Comparison of ENCODE assay signal across 9 mouse cellular contexts in the genomic region with DNA sequence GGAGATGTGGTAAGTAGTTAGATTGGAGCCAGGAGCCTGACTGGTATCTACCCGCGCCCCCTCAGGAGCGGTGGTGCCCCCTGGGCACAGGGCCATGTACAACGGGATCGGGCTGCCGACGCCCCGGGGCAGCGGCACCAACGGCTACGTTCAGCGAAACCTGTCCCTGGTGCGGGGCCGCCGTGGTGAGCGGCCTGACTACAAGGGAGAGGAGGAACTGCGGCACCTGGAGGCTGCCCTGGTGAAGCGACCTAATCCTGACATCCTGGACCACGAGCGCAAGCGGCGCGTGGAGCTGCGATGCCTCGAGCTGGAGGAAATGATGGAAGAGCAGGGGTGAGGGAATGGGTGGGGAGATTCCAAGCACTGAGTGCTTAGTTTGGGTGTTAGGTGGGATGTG. TPM values are rescaled to one million over a fixed set of nuclear protein-coding genes. Genes with fewer than 3 reads are reported as not detected.
A peak's percentile ranks its signal among the peaks of the same experiment; 100 is the strongest.
DNase-seq lines count a peak whose midpoint lies in the region; ATAC-seq and TF ChIP-seq lines count a peak whose summit lies in the region.
"Had no signal": no experiment of that assay in that cellular context is flagged by ENCODE, and none has a peak within 500 bp of the region (broad histone marks: within the 10 kb centered on the region; RNA-seq: fewer than 3 reads in every experiment).

No protein-coding gene starts in this region.

- TF ChIP-seq POLR2A in testis, adult 2 months (IDR thresholded peaks at IDR 0.05; ENCODE audit: control insufficient read depth, low read depth, low read length), result no peak

- H3K36me3 ChIP-seq in hindbrain, embryonic 16.5 days (ENCODE audit: control insufficient read depth, insufficient read depth, low read length), result peaks cover 30% of the 10 kb centered on the region
- H3K36me3 ChIP-seq in liver, embryonic 15.5 days (replicated peaks), result peaks cover 53% of the 10 kb centered on the region
- H3K36me3 ChIP-seq in testis, adult 2 months (ENCODE audit: control insufficient read depth, insufficient read depth, low read length), result peaks cover 8% of the 10 kb centered on the region

- peak; percentile 69 for DNase-seq in cerebellum, adult 11-12 months
- peak; percentile 47 for DNase-seq in urinary bladder, postnatal 14 days (ENCODE audit: low spot score)
- no peak for DNase-seq in urinary bladder, postnatal 25 days (ENCODE audit: low spot score)
- DNase-seq in layer of hippocampus, postnatal 25 days (ENCODE audit: extremely low spot score in 1 of 2, low spot score in 1 of 2), result no peak

- no peaks in the 10 kb centered on the region for H3K27me3 ChIP-seq in hindbrain, embryonic 16.5 days (replicated peaks; ENCODE audit: control insufficient read depth, insufficient read depth, low read length)
- no peaks in the 10 kb centered on the region for H3K27me3 ChIP-seq in liver, embryonic 15.5 days
- H3K27me3 ChIP-seq in testis, adult 2 months (ENCODE audit: control insufficient read depth, insufficient read depth, low read length), result no peaks in the 10 kb centered on the region

- peak overlapping the region; percentile 13; the same call in 1 of the 2 replicates for H3K4me2 ChIP-seq in hindbrain, embryonic 16.5 days (ENCODE audit: low read length)
- H3K4me2 ChIP-seq in liver, embryonic 15.5 days, result peak overlapping the region; percentile 13; the same call in 1 of the 2 replicates

- TF ChIP-seq CTCF in testis, adult 2 months (IDR thresholded peaks at IDR 0.05; ENCODE audit: control insufficient read depth, insufficient read depth, insufficient replicate concordance, low read depth, low read length), result peak; percentile 2; the same call in 1 of the 2 replicates

- H3K9ac ChIP-seq in hindbrain, embryonic 16.5 days (ENCODE audit: low read depth, low read length), result 0 out of 2 replicates have a peak overlapping the region, but pooled peaks have one; percentile 5
- H3K9ac ChIP-seq in liver, embryonic 15.5 days, result no peak overlapping the region

- H3K4me3 ChIP-seq in hindbrain, embryonic 16.5 days (ENCODE audit: low read length), result no peak overlapping the region
- no peak overlapping the region for H3K4me3 ChIP-seq in liver, embryonic 15.5 days (replicated peaks)
- H3K4me3 ChIP-seq in testis, adult 2 months (ENCODE audit: control insufficient read depth, low read depth, low read length), result peak overlapping the region; percentile 75

- no peak overlapping the region for H3K27ac ChIP-seq in hindbrain, embryonic 16.5 days (ENCODE audit: low read depth, low read length)
- H3K27ac ChIP-seq in liver, embryonic 15.5 days (replicated peaks), result no peak overlapping the region
- no peak overlapping the region; the same call in 1 of the 2 replicates for H3K27ac ChIP-seq in testis, adult 2 months (ENCODE audit: control insufficient read depth, insufficient read depth, low read depth, low read length)

- H3K9me3 ChIP-seq in hindbrain, embryonic 16.5 days (ENCODE audit: control insufficient read depth, low read length), result no peaks in the 10 kb centered on the region
- no peaks in the 10 kb centered on the region for H3K9me3 ChIP-seq in liver, embryonic 15.5 days (replicated peaks)

- WGBS in hindbrain, embryonic 16.5 days, result 78% methylated on average over 25 of the region's 25 CpGs
- 79% methylated on average over 25 of the region's 25 CpGs for WGBS in liver, embryonic 15.5 days (ENCODE audit: insufficient replicate concordance)

- ATAC-seq in cerebellum, adult (ENCODE audit: insufficient number of reproducible peaks, low FRiP score, low TSS enrichment), result no peak
- no peak for ATAC-seq in hindbrain, embryonic 16.5 days
- ATAC-seq in liver, embryonic 15.5 days (ENCODE audit: insufficient read depth), result no peak

- H3K4me1 ChIP-seq in hindbrain, embryonic 16.5 days (ENCODE audit: control insufficient read depth, insufficient read depth, low read depth, low read length), result peaks cover 31% of the 10 kb centered on the region
- peaks cover 38% of the 10 kb centered on the region for H3K4me1 ChIP-seq in liver, embryonic 15.5 days (replicated peaks)
- peaks cover 4% of the 10 kb centered on the region for H3K4me1 ChIP-seq in testis, adult 2 months (ENCODE audit: control insufficient read depth, insufficient read depth, low read length)

RNA-seq across cellular contexts. Expression of gene Srrm2, which starts 16.5 kb away (rescaled TPM):
- 410 and 420 TPM in 2 replicates for polyA plus RNA-seq in hindbrain, embryonic 16.5 days (2015; fragmentation: Nextera tagmentation; extraction: Ambion mirVana)
- 167 and 170 TPM in 2 replicates for polyA plus RNA-seq in liver, embryonic 15.5 days (2015; fragmentation: Nextera tagmentation; extraction: Ambion mirVana)
- 259 and 286 TPM in 2 replicates for polyA plus RNA-seq in testis, adult 2 months (2012; rRNA removed)
- total RNA-seq in layer of hippocampus, postnatal 25 days (2021), result 100 to 1,000 TPM; 400 to 605 TPM

RNA-seq across cellular contexts. Expression of gene Flywch2, which starts 21.0 kb away (rescaled TPM):
- 73.9 and 86.2 TPM in 2 replicates for polyA plus RNA-seq in hindbrain, embryonic 16.5 days (2015; fragmentation: Nextera tagmentation; extraction: Ambion mirVana)
- polyA plus RNA-seq in liver, embryonic 15.5 days (2015; fragmentation: Nextera tagmentation; extraction: Ambion mirVana), result 0.93 and 0.94 TPM in 2 replicates
- polyA plus RNA-seq in testis, adult 2 months (2012; rRNA removed), result 11.8 and 14.8 TPM in 2 replicates
- total RNA-seq in layer of hippocampus, postnatal 25 days (2021), result 10 to 100 TPM; 11.3 to 18.4 TPM

RNA-seq across cellular contexts. Expression of gene Elob, which starts 22.1 kb away (rescaled TPM):
- 1,167 and 1,245 TPM in 2 replicates for polyA plus RNA-seq in hindbrain, embryonic 16.5 days (2015; fragmentation: Nextera tagmentation; extraction: Ambion mirVana)
- 388 and 452 TPM in 2 replicates for polyA plus RNA-seq in liver, embryonic 15.5 days (2015; fragmentation: Nextera tagmentation; extraction: Ambion mirVana)
- polyA plus RNA-seq in testis, adult 2 months (2012; rRNA removed), result 1,587 and 1,813 TPM in 2 replicates
- 100 to 1,000 TPM; 381 to 387 TPM for total RNA-seq in layer of hippocampus, postnatal 25 days (2021)

RNA-seq across cellular contexts. Expression of gene Prss33, which starts 29.0 kb away (rescaled TPM):
- polyA plus RNA-seq in hindbrain, embryonic 16.5 days (2015; fragmentation: Nextera tagmentation; extraction: Ambion mirVana), result 0.17 TPM in 1 of 2 replicates, not detected in the other
- polyA plus RNA-seq in liver, embryonic 15.5 days (2015; fragmentation: Nextera tagmentation; extraction: Ambion mirVana), result not detected in 2 replicates
- 0.89 and 1.2 TPM in 2 replicates for polyA plus RNA-seq in testis, adult 2 months (2012; rRNA removed)
- total RNA-seq in layer of hippocampus, postnatal 25 days (2021), result not detected
- total RNA-seq: heart, postnatal 36 days had no signal

RNA-seq across cellular contexts. Expression of gene Flywch1, which starts 35.5 kb away (rescaled TPM):
- polyA plus RNA-seq in hindbrain, embryonic 16.5 days (2015; fragmentation: Nextera tagmentation; extraction: Ambion mirVana), result 202 and 203 TPM in 2 replicates
- 9.4 and 12.1 TPM in 2 replicates for polyA plus RNA-seq in liver, embryonic 15.5 days (2015; fragmentation: Nextera tagmentation; extraction: Ambion mirVana)
- 155 and 178 TPM in 2 replicates for polyA plus RNA-seq in testis, adult 2 months (2012; rRNA removed)
- 100 to 1,000 TPM; 263 to 298 TPM for total RNA-seq in layer of hippocampus, postnatal 25 days (2021)

Comparison
In these comparisons a context has a peak if more than half of its experiments do, and no peak if none do; other contexts are left out.
1. DNase-seq: peak in cerebellum, adult 11-12 months (single experiment) and urinary bladder, postnatal 14 days (single experiment); none in urinary bladder, postnatal 25 days (single experiment) and layer of hippocampus, postnatal 25 days (0 of 2).